Mouse (Mus musculus): ENCODE data around the gene Fsd1.

DNA sequence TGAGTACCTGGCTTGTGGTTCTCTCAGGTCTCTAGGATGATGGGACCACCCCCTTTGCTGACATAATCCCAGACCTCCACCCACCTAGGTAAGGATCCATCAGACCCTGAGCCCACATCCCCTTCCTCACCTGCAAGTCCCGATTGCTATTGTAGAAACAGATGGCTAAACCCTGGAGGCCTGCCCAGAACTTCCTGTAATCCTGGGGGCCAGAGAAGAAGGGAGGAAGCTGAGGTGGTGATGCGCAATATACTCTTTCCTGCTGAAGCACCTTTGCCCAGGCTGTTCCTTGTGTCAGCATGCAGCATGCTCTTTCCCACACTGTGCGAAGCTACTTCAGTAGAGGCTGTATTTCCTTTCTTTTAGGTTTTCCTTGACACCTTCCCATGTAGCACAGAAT is 16.7 kb downstream of the Fsd1 start:
- TF ChIP-seq EP300 (IDR thresholded peaks at IDR 0.05; ENCODE audit: low read depth) (no peak), CTCF (IDR thresholded peaks at IDR 0.05; ENCODE audit: low read depth) (no peak)

All from liver, postnatal 0 days (tissue).